Mouse (Mus musculus): ENCODE data around the gene Cntn5.
"Not testable (repeated sequence)": the region's sequence is repeated elsewhere in the genome, so short reads cannot be mapped to it uniquely, and the experiment has no call there.

The Cntn5 gene

DNA sequence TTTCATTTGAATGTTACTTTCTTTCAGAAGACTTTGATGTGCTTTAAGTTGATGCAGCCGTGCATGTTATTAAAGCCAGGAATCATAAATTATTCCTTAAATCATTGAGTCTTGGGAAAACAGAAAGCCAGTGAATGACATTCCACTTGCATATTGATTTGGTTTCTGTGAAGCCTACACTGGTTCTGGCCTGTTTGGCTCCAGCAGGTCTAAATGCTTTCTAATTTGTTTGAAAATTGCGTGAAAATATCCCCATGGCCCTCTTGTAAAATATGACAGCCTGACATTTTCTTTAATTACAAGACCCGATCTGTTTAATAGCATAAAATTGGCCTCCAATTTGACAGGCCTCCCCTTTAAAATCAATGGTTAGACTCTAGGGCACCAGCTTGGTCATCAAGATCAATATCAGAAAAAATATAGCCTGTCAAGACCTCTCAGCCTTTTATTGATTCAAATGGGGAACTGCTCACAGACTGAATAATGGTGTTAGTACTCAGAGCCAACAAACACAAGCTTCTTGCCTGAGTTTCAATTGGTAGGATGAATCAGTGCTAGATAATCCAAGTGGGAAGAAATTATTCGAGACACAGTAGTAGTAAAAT, 247.3 kb downstream of the Cntn5 start:
- DNase-seq (ENCODE audit: low read depth, low spot score) = no peak

DNA sequence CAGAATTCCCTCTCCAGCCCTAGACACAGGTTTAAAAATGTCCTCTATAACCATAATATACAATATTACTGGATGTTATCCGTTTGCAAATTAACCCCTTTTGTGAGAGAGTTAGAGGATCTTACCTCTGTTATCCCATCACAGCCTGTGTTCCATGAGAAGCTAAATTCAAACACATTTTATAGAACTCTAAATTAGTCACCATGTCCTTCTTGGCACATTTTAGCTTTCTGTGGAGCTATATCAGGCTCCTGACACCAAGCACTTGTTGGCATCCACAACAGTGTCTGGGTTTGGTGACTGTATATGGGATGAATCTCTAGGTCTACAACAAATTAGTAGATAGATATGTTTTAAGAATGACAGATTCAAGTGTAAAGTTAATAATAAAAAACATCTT, 253.9 kb downstream of the Cntn5 start:
- no peak for DNase-seq (ENCODE audit: low read depth, low spot score)

DNA sequence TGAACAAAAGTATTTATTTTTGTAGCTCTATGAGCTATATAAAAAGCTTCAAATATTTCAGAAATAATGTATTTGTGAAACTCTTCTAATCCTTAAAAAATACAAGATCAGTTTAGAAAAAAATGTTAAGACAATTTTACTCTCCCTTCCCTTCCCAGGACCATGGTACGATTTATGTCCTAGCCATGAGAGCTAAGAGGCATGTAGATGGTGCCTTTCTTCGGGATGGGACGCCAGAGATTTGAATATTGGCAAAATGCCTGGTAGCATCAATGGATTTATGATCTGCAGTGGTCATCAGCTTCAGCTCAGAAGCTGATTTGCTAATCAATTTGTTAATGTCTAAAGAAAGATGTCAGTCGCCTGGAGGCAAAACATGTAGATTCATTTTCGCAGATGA, 258.6 kb downstream of the Cntn5 start:
- DNase-seq (ENCODE audit: low read depth, low spot score) = no peak

DNA sequence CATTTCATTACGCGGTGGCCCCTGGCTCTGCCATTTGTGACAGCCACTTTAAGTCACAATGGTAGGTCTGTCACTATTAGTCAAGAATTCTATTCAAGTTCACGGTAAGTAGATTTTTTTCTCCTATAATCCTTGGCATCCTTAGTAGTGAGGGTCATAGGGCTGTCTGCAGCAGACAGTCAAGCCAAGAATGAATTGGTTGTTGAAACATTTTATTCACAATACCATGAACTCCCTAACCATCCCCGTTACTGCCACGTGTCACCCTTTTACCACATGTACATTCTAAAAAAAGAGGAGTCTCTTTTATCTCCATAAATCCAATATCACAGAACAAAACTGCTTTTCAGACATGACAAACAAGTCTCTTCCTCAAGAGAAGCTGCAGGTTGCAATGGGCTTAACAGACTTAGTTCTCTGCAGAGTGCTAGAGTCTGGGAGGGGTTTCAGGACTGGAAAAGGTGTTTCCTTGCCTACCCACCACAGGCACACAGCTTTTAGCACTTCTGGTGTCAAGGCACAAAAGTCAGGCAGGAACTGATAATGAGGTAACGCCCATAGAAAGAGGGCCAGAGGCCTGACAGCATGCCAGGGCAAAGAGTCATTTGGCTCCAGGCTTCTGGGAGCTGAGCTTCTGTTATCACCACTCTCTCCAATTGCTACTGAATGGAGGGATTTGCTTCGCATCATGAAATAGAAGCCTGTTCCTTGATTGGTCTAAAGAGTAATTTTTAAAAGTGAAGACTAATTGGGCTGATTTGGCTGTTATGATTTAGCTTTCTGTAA, 259.3 kb downstream of the Cntn5 start:
- no peak for DNase-seq (ENCODE audit: low read depth, low spot score)

DNA sequence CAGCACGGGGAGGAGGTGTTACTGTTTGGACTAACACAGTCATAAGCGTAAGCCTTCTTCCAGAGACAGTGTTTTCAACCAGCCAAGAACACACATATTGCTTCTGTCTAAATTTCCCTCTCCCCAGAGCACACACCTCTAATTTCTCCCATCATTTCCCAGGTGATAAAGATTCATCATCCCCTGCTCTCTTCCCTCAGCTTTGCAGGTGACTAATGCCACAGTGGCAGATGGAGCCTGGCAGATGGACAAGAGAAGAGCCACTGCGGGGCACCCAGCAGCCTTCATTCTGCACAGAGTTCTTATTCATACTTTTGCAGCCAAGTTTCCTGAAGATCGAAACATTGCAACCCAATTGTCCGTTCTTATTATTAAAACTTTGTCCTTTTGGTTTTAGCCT, 286.5 kb downstream of the Cntn5 start:
- DNase-seq (ENCODE audit: low read depth, low spot score) = no peak

GRCm38 (mm10) chr9:10575346-10576241, 329.0 kb downstream of the Cntn5 start:
- DNase-seq (ENCODE audit: low read depth, low spot score) = no peak

DNA sequence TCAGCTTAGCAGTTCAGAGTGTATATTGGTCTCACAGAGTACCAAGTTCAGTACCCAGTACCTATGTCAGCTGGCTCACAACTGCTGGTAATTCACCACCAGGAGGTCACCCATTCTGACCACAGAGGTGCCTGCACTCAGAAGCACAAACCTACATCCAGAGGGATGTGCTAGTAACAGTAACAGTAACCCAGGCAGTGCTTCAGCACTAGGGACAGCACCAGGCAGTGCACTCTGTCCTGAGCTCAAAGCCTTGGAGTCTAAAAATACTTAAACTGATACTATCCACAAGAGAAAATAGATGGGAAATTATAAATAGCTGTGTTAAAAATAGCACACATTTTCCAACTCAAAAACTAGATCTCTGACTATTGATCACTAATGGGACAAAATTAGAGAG, 334.7 kb downstream of the Cntn5 start:
- no peak for DNase-seq (ENCODE audit: low read depth, low spot score)

DNA sequence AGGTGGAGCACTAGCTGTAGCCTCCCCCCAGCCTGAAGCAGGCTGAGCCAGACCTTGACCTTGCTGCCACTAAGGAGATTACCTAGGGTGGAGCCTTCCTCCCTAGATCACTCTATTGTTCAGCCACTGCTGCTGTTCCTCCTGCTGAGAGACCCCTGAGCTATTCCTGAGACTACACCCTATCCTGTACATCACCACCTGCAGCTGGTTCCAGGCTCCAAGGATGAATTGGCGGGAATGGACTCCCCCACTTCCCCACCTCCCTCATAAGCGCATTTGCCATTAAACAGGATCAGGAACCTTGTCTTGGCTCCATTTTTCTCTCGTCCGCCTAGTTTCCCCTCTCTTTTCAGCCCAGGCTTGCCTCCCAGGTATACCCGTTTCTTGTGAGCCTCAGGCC, 363.7 kb downstream of the Cntn5 start:
- not testable (repeated sequence) for DNase-seq (ENCODE audit: low read depth, low spot score)

DNA sequence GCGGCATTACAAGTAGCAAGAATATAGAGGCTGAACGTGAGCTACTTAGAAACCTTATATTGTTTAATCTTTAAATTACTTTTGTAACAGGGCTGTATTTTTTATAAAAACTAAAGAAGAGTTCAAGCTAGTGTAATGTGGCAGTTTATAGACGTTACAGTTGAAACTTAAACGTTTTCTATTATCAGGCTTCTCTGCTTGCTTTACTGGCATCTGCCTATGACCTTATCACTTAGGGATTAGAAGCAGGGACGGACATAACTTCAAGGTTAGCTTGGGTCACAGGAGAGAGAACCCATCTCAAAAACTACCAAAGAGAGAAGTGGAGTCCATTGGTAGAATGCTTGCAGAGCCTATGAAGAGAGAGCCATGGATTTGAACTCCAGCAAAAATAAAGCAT, 372.3 kb downstream of the Cntn5 start:
- no peak for DNase-seq (ENCODE audit: low read depth, low spot score)

DNA sequence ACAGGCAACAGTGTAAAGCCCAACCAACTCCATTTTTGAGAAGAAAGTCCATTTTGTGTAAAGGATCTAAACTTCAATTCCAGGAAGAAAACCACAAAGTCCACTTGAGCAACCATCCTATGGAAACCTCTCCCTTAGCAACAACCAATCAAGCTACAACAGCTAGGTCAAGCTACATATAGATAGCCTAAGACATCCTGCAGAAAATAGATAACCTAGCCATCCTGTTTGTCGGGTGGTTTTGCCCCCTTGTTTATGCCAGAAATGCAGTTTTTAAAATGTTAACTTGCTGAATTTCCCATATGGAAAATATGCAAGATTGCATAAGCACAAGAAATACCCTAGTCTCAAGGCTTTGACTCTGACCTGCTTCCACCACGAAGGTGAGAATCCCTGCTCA, 373.5 kb downstream of the Cntn5 start:
- DNase-seq (ENCODE audit: low read depth, low spot score) = no peak

- DNase-seq (ENCODE audit: low read depth, low spot score) = no peak
Measured at GRCm38 (mm10) chr9:10529528-10529927, 375.0 kb downstream of the Cntn5 start.

- DNase-seq (ENCODE audit: low read depth, low spot score) = no peak
Measured at GRCm38 (mm10) chr9:10529113-10529512, 375.5 kb downstream of the Cntn5 start.

GRCm38 (mm10) chr9:10528692-10529091, 375.9 kb downstream of the Cntn5 start:
- no peak for DNase-seq (ENCODE audit: low read depth, low spot score)

DNA sequence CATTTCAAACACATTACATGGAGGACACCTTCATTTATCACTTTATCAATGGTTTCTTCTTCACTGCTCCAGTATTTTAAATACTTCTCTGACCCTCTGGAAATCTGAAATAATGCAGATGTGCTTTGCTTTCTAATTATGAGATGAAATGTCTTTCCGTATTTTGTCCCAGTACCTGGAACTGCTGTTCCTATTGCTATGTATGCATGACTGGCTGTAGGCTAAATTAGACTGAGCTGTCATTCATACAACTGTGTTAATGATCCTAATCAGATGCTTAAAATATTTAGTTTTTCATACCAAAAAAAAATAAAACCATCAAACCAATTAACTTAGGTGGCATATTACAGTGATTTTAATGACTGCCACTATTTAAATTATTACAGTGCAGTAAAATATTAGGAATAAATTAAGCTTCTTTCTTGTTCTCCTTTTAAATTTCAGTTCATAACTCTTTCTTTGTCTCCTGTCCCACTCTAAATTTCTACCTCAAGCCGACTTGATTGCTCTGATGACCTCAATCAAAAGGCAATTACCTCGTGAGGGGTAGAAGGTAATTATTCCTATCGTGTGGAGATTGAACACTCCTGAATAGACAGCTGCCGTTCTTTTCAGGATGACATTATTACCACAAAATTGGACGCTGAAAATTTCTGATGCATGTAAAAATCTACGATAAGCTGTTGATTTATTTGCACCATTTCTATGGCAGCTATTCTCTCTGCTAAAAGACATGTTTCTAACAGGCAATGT, 378.5 kb downstream of the Cntn5 start:
- no peak for DNase-seq (ENCODE audit: low read depth, low spot score)

- no peak for DNase-seq (ENCODE audit: low read depth, low spot score)
Measured at GRCm38 (mm10) chr9:10522604-10523003, 382.0 kb downstream of the Cntn5 start.

DNA sequence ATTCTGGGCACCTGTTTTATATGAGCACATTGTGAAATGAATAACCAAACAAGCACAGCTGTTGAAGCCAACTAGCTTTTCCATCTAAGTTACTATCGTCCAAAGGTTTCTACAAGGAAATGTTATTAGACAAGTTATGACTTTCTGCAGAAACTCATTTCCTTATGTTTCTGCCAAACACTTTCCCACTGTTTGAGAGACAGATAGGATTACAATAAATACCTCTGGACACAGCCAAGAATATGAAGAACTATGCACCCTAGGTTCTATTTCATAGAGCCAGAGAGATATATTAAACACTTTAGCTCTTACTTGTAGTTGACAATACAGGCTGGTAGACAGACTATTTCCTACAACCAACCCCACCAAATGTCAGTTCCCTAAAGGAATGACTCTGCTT, 383.5 kb downstream of the Cntn5 start:
- no peak for DNase-seq (ENCODE audit: low read depth, low spot score)

- DNase-seq (ENCODE audit: low read depth, low spot score) = no peak
Measured at GRCm38 (mm10) chr9:10492243-10492642, 412.3 kb downstream of the Cntn5 start.

GRCm38 (mm10) chr9:10471484-10472125, 433.0 kb downstream of the Cntn5 start:
- no peak for DNase-seq (ENCODE audit: low read depth, low spot score)

- no peak for DNase-seq (ENCODE audit: low read depth, low spot score)
Measured at GRCm38 (mm10) chr9:10464758-10465157, 439.8 kb downstream of the Cntn5 start.

DNA sequence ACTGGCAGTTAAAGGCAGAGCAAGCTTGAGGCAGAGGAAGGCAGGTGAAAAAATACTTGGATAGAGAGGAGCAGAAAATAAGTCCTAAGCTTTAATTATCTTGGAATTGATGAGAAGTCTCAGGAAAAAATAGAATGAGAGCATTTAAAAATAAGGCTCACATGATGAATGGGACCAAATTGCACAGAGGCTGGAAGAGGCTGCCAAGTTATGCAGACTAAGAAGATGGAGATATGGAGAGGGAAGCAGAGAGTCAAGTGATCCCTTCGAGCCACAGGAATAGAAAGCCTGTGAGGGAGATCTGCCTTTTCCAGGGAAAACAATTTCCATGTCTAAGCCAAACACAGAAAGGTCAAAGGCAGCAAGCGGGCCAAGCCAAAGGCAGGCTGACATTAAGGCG, 446.7 kb downstream of the Cntn5 start:
- no peak for DNase-seq (ENCODE audit: low read depth, low spot score)

DNA sequence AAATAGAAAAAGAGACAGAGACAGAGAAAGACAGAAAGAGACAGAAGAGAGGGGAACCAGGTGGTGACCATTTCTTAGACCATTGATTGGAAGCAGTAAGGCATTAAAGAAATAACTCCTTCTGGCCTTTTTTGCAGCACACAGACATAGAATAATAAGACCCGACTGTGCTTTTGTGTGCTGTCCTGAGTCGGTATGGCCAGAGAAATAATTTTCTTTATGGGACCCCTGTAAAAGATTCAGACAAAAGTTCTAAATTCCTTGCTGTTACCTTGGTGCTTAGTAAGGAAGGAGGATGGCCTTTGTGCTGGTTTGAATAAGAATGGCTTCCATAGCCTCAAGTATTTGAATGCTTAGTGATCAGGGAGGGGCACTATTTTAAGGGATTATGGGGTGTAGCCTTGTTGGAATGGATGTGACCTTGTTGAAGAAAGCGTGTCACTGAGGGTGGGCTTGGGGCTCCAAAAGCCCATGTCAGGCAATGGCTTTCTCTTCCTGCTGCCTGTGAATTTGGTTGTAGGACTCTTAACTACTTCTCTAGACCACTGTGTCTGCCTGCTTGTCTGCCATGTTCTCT, 455.5 kb downstream of the Cntn5 start:
- DNase-seq (ENCODE audit: low read depth, low spot score) = no peak
